Comparison of ENCODE assay signal across 10 mouse cellular contexts in the genomic region with DNA sequence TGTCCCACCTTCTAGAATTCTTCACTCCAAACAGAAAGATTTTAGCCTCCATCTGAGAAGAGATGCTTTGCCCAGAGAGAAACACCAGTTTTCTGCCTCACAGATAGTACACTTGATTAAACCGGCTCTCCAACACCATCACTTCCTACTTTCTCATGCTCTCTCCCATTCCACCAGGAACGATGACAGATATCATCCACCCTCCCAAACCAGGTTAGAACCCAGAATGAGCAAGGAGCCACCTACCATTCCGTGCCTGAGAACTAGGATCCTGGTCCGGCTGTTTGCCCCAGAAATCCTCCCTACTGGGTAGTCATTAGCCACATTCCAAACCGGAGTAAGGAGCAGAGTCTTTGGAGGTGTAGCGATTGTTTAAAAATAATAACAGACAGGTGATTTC. TPM values are rescaled to one million over a fixed set of nuclear protein-coding genes. Genes with fewer than 3 reads are reported as not detected.
A peak's percentile ranks its signal among the peaks of the same experiment; 100 is the strongest.
DNase-seq lines count a peak whose midpoint lies in the region; ATAC-seq and TF ChIP-seq lines count a peak whose summit lies in the region.
"Had no signal": no experiment of that assay in that cellular context is flagged by ENCODE, and none has a peak within 500 bp of the region (broad histone marks: within the 10 kb centered on the region; RNA-seq: fewer than 3 reads in every experiment).

No protein-coding gene starts in this region.

- peaks cover 5% of the 10 kb centered on the region; the same call in 1 of the 2 replicates for H3K4me1 ChIP-seq in testis, adult 2 months (ENCODE audit: control insufficient read depth, insufficient read depth, low read length)
- H3K4me1 ChIP-seq in limb, embryonic 10.5 days: peaks cover 7% of the 10 kb centered on the region
- H3K4me1 ChIP-seq in liver, postnatal 0 days (ENCODE audit: insufficient read depth): no peaks in the 10 kb centered on the region

- H3K4me2 ChIP-seq in liver, postnatal 0 days (ENCODE audit: low read depth, low read length): no peak overlapping the region

- no peak for TF ChIP-seq POLR2A in testis, adult 2 months (IDR thresholded peaks at IDR 0.05; ENCODE audit: control insufficient read depth, low read depth, low read length)

- no peaks in the 10 kb centered on the region for H3K36me3 ChIP-seq in testis, adult 2 months (ENCODE audit: control insufficient read depth, insufficient read depth, low read length)
- no peaks in the 10 kb centered on the region for H3K36me3 ChIP-seq in limb, embryonic 10.5 days
- H3K36me3 ChIP-seq in liver, postnatal 0 days (replicated peaks; ENCODE audit: insufficient read depth, low read length): no peaks in the 10 kb centered on the region

- no peaks in the 10 kb centered on the region for H3K27me3 ChIP-seq in testis, adult 2 months (ENCODE audit: control insufficient read depth, insufficient read depth, low read length)
- peaks cover 12% of the 10 kb centered on the region; the same call in 1 of the 2 replicates for H3K27me3 ChIP-seq in limb, embryonic 10.5 days (ENCODE audit: low read depth, poor library complexity, severe bottlenecking)
- H3K27me3 ChIP-seq in liver, postnatal 0 days (ENCODE audit: insufficient read depth, low read length): no peaks in the 10 kb centered on the region

- no peak for TF ChIP-seq EP300 in liver, postnatal 0 days (IDR thresholded peaks at IDR 0.05; ENCODE audit: low read depth)

- H3K9ac ChIP-seq in liver, postnatal 0 days (replicated peaks): no peak overlapping the region

- H3K9me3 ChIP-seq in limb, embryonic 10.5 days (replicated peaks): no peaks in the 10 kb centered on the region
- H3K9me3 ChIP-seq in liver, postnatal 0 days (ENCODE audit: low read length): no peaks in the 10 kb centered on the region

- WGBS in limb, embryonic 10.5 days: 52% methylated on average over 6 of the region's 6 CpGs
- WGBS in liver, postnatal 0 days (ENCODE audit: insufficient replicate concordance): 44% methylated on average over 6 of the region's 6 CpGs

- no peak for DNase-seq in cerebellum, postnatal 4 days (ENCODE audit: low spot score in 2 of 2)
- no peak for DNase-seq in testis, postnatal 14 days (ENCODE audit: low spot score)
- DNase-seq in limb, embryonic 10.5 days (ENCODE audit: low spot score): no peak
- DNase-seq in c-Kit-positive CD71-positive TER-119-positive erythroid progenitor cells, embryonic 14.5 days (ENCODE audit: low spot score): no peak
- no peak for DNase-seq in liver, postnatal 0 days
- DNase-seq in adrenal gland, adult 18-20 months (ENCODE audit: low spot score in 2 of 2): no peak

- no peak overlapping the region for H3K27ac ChIP-seq in testis, adult 2 months (ENCODE audit: control insufficient read depth, insufficient read depth, low read depth, low read length)
- no peak overlapping the region for H3K27ac ChIP-seq in limb, embryonic 10.5 days
- no peak overlapping the region for H3K27ac ChIP-seq in liver, postnatal 0 days (ENCODE audit: low read depth)

- H3K4me3 ChIP-seq in testis, adult 2 months (ENCODE audit: control insufficient read depth, low read depth, low read length): peak overlapping the region; percentile 76
- H3K4me3 ChIP-seq in limb, embryonic 10.5 days: peak overlapping the region; percentile 42; the same call in 1 of the 2 replicates
- H3K4me3 ChIP-seq in liver, postnatal 0 days (ENCODE audit: low read depth, low read length): no peak overlapping the region
- H3K4me3 ChIP-seq: myocyte had no signal

- TF ChIP-seq CTCF in testis, adult 2 months (IDR thresholded peaks at IDR 0.05; ENCODE audit: control insufficient read depth, insufficient read depth, insufficient replicate concordance, low read depth, low read length): no peak
- TF ChIP-seq CTCF in liver, postnatal 0 days (IDR thresholded peaks at IDR 0.05; ENCODE audit: low read depth): no peak

- ATAC-seq in cerebellum, adult (ENCODE audit: insufficient number of reproducible peaks, low FRiP score, low TSS enrichment): peak; percentile 36; the same call in 1 of the 2 replicates
- ATAC-seq in liver, postnatal 0 days: no peak
- ATAC-seq: inflammation-experienced regulatory T-cells, adult 6 months had no signal

RNA-seq across cellular contexts. Expression of gene Mapk10, which starts 0.5 kb away (rescaled TPM):
- polyA plus RNA-seq in testis, adult 2 months (2012; rRNA removed): 36.1 and 37.0 TPM in 2 replicates
- polyA plus RNA-seq in limb, embryonic 10.5 days (2016; fragmentation: Nextera tagmentation; extraction: Ambion mirVana): 0.51 and 0.72 TPM in 2 replicates
- polyA plus RNA-seq in liver, postnatal 0 days (2015; fragmentation: Nextera tagmentation; extraction: Ambion mirVana): 0.05 TPM in 1 of 2 replicates, not detected in the other
- 1 to 10 TPM; 5.7 to 9.8 TPM for total RNA-seq in adrenal gland, adult 18-20 months (2021)
- polyA plus RNA-seq: inflammation-experienced regulatory T-cells, adult 6 months had no signal

Comparison
In these comparisons a context has a peak if more than half of its experiments do, and no peak if none do; other contexts are left out.
1. RNA of gene Mapk10, which starts 0.5 kb away (polyA plus RNA-seq): 36.1 to 37.0 TPM in testis, adult 2 months; 0.51 to 0.72 TPM in limb, embryonic 10.5 days and 0.05 TPM in liver, postnatal 0 days; every median in the first group is over 10 times any median in the second.